Mouse (Mus musculus) embryonic facial prominence, embryonic 14.5 days (tissue): ENCODE results near the gene Dagla. TPM values are rescaled to one million over a fixed set of nuclear protein-coding genes. Genes with fewer than 3 reads are reported as not detected.

Experiments
- ATAC-seq: fragments of 200-750 bp; cut with Nextera tagmentation; 2 replicates; pipeline ENCODE4 v1.8.0; 2017; ENCODE audit warnings: low read depth, moderate number of reproducible peaks, moderate TSS enrichment
- DNase-seq: peaks from one replicate; pipeline ENCODE4 v3.0.0-alpha.2; 2015; ENCODE audit warnings: low spot score
- H3K27ac ChIP-seq: fragments of 300-500 bp; sonication (generic); replicated peaks from 2 replicates; pipeline ENCODE4 v1.5.1; 2014; ENCODE audit warnings: low read depth, mild to moderate bottlenecking, low read length, moderate library complexity
- H3K27me3 ChIP-seq: fragments of 300-500 bp; sonication (generic); replicated peaks from 2 replicates; pipeline ENCODE4 v1.6.1; 2014; ENCODE audit warnings: low read length; ENCODE audit not compliant: control insufficient read depth, insufficient read depth
- H3K36me3 ChIP-seq: fragments of 300-500 bp; sonication (generic); 2 replicates; pipeline ENCODE4 v1.6.1; 2014; ENCODE audit warnings: low read length, mixed read lengths; ENCODE audit not compliant: control insufficient read depth, insufficient read depth
- H3K4me1 ChIP-seq: fragments of 300-500 bp; sonication (generic); 2 replicates; pipeline ENCODE4 v1.6.1; 2014; ENCODE audit warnings: antibody characterized with exemption, low read length; ENCODE audit not compliant: control insufficient read depth, insufficient read depth
- H3K4me2 ChIP-seq: fragments of 300-500 bp; sonication (generic); 2 replicates; pipeline ENCODE4 v1.6.1; 2014; ENCODE audit warnings: low read depth, mild to moderate bottlenecking, low read length, moderate library complexity, mixed read lengths
- H3K4me3 ChIP-seq: fragments of 300-500 bp; sonication (generic); 2 replicates; pipeline ENCODE4 v1.5.1; 2014; ENCODE audit warnings: low read depth, mild to moderate bottlenecking, low read length
- H3K9ac ChIP-seq: fragments of 300-500 bp; sonication (generic); 2 replicates; pipeline ENCODE4 v1.6.1; 2014; ENCODE audit warnings: low read depth, mild to moderate bottlenecking, low read length, moderate library complexity, mixed read lengths
- H3K9me3 ChIP-seq: fragments of 300-500 bp; sonication (generic); 2 replicates; pipeline ENCODE4 v1.6.1; 2016; ENCODE audit warnings: low read length; ENCODE audit not compliant: control insufficient read depth
- WGBS: fragments of 180-500 bp; shearing (Covaris S2); extraction: QIAGEN DNeasy Blood & Tissue Kit; methylation state at CpG from one replicate; pipeline ENCODE4 v1.1.7; 2014; 5-methylcytosine and 5-hydroxymethylcytosine counted together
- polyA plus RNA-seq: library from polyadenylated mRNA; unstranded; fragments of >200 nt; fragmentation: Nextera tagmentation; extraction: Ambion mirVana; gene quantifications from 2 replicates; pipeline ENCODE4 v1.2.1, GENCODE M21; 2014

The Dagla gene
- polyA plus RNA-seq, 1 experiment from 2014 or later, result 2.8 TPM

DNA sequence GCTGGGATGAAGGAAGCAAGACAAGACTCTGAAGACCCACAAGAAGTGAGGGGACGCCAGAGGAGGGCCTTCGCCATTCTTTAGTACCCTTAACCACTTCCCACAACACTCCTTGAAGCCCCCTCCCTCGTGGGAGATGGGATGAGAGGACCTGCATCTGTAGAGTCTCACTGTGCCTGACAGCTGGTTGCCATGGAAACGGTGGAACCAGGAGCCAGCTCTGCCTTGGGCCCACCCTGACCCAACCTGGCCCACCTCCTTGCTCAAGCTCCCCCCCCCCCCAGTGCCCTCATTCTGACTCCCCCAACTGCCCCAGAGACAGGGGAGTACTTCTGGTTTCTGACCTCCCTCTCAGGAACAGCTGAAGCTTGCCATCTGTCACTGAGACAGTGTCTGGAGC is 83.1 kb downstream of the Dagla start:
- no peak for DNase-seq
- Histone ChIP-seq H3K27ac (no peak overlapping the region), H3K9me3 (no peaks in the 10 kb centered on the region), H3K4me3 (no peak overlapping the region), H3K4me2 (no peak overlapping the region), H3K9ac (no peak overlapping the region), H3K4me1 (0 out of 2 replicates have a peak, but pooled peaks cover 7% of the 10 kb centered on the region), H3K36me3 (no peaks in the 10 kb centered on the region), H3K27me3 (no peaks in the 10 kb centered on the region)
- ATAC-seq, result no peak
- 52% methylated on average over 4 of the region's 4 CpGs for WGBS

DNA sequence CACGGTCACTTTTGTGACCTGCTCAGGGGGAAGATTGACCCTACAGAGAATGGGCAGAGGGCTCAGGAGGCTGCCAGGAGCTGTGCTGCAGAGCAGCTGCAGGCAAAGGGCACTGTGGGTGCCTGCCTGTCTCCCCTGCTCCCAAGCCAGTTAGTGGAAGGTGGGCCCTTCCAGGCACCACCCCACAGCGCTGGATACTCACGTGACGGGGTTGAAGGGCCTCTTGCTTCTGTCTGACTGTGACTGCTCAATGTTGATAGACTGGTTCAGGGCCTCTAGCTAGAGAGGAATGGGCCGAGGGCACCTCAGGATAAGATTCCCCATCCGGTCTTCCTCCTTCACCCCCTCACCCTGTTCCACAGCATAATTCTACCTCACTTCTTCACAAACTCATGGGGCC is 85.1 kb downstream of the Dagla start:
- Histone ChIP-seq H3K27me3 (no peaks in the 10 kb centered on the region), H3K4me2 (no peak overlapping the region), H3K4me1 (no peaks in the 10 kb centered on the region), H3K9me3 (no peaks in the 10 kb centered on the region), H3K27ac (no peak overlapping the region), H3K36me3 (no peaks in the 10 kb centered on the region), H3K4me3 (no peak overlapping the region), H3K9ac (no peak overlapping the region)
- ATAC-seq (no peak), DNase-seq (no peak)
- WGBS, result 69% methylated on average over 4 of the region's 6 CpGs

DNA sequence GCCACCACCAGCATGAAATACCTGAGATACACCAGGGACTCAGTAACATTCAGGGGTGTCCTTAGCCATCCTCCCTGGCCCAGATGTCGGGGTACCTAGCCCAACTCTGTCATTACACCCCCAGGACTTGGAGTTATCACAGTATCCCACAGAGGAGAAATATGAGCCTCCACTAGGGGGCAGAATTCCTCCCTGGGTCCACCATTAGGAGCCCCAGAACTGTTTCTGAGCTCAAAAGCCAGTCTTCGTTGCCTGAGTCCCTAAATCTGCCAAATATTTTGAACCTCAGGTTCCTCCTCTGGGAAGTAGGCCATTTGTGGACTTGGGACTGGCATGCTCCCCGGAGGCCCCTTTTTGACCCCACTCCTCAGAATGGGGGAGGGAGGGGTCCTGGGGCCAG is 85.6 kb downstream of the Dagla start:
- no peak overlapping the region for H3K27ac ChIP-seq
- WGBS, result 40% methylated on average over 3 of the region's 3 CpGs
- no peaks in the 10 kb centered on the region for H3K36me3 ChIP-seq
- peak; percentile 56 for DNase-seq
- no peaks in the 10 kb centered on the region for H3K9me3 ChIP-seq
- no peaks in the 10 kb centered on the region for H3K4me1 ChIP-seq
- H3K9ac ChIP-seq, result no peak overlapping the region
- H3K4me2 ChIP-seq, result no peak overlapping the region
- no peak overlapping the region for H3K4me3 ChIP-seq
- H3K27me3 ChIP-seq, result no peaks in the 10 kb centered on the region
- ATAC-seq, result no peak

DNA sequence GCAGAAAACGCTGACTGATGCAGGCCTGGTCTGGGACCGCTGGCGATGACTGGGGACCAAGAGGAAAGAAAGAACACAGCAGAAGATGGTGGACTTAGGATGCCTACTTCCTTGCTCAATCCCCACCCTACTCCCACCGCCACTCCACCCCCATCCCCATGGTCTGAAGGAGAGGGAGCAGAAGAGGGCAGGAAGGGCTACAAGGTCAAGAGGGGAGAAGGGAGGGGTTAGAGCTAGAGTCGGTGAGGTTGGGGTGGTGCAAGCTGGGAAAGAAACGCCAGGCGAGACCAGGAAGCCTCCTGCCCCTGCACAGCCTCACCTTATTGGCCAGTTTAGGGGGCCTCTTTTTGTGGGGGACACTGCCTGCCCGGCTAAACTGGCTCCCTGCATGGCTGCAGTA is 88.6 kb downstream of the Dagla start:
- H3K4me2 ChIP-seq, result no peak overlapping the region
- H3K9me3 ChIP-seq, result no peaks in the 10 kb centered on the region
- H3K9ac ChIP-seq, result no peak overlapping the region
- H3K4me1 ChIP-seq, result no peaks in the 10 kb centered on the region
- ATAC-seq (no peak), DNase-seq (no peak)
- peaks cover 12% of the 10 kb centered on the region for H3K36me3 ChIP-seq
- no peak overlapping the region for H3K27ac ChIP-seq
- WGBS, result 69% methylated on average over 8 of the region's 8 CpGs
- H3K27me3 ChIP-seq, result no peaks in the 10 kb centered on the region
- H3K4me3 ChIP-seq, result no peak overlapping the region

DNA sequence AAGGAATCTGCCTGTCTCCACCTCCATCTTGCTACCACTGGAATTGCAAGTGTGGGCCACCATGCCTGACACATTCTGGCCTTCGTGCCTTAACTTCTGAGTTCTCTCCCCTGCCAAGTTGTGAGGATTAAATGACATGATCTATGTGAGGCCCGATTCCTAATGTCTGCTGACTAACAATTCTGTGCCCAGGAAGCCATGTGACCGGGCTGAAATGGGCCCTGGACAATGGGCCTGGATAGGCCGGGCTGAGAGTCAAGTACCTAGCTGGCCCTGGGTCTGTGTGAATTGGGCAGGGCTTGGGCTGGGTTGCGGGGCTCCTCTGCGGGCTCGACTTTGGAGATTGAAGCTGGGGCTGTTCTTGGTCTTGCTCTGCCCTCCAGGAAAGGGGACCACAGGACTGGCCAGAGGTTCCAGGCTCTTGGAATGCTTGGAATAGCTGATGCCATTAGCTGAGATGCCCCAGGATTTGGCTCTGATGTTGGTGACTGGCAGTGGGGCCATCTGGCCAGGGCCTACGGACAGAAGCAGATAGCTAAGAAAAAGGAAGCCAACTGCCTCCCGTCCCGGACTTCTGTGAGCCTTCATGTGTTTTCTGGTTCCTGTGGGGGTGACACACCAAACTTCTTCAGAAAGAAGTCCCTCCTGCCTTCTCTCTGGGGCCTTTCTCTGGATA is 90.7 kb downstream of the Dagla start:
- no peak overlapping the region for H3K4me2 ChIP-seq
- H3K4me3 ChIP-seq, result no peak overlapping the region
- WGBS, result 88% methylated on average over 10 of the region's 10 CpGs
- no peaks in the 10 kb centered on the region for H3K9me3 ChIP-seq
- no peak overlapping the region for H3K9ac ChIP-seq
- H3K4me1 ChIP-seq, result no peaks in the 10 kb centered on the region
- no peak overlapping the region for H3K27ac ChIP-seq
- H3K36me3 ChIP-seq, result peaks cover 28% of the 10 kb centered on the region
- ATAC-seq (no peak), DNase-seq (no peak)
- H3K27me3 ChIP-seq, result no peaks in the 10 kb centered on the region

DNA sequence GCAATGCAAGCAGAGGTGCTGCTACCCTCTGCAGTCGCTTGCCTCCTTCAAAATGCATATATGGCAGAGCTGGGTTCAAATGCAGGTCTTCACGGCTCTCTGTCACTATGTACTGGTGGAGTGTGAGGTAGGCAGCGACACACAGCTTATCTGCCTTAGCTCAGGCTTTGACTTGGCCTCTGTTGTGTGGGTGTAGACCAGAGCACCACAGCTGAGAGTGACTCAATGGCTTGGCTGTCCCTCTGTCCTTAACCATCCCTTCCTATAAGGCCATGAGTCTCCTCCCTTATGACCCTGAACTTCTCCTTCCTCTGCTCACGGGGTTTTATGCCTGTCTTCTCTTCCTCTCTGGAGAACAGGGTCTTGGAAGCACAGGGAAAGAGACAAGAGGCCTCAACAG is 93.8 kb downstream of the Dagla start:
- H3K9ac ChIP-seq, result no peak overlapping the region
- H3K4me3 ChIP-seq, result no peak overlapping the region
- peaks cover 53% of the 10 kb centered on the region for H3K36me3 ChIP-seq
- DNase-seq (no peak), ATAC-seq (no peak)
- no peak overlapping the region for H3K4me2 ChIP-seq
- no peaks in the 10 kb centered on the region for H3K4me1 ChIP-seq
- WGBS, result 88% methylated on average over 4 of the region's 4 CpGs
- H3K27ac ChIP-seq, result no peak overlapping the region
- H3K27me3 ChIP-seq, result no peaks in the 10 kb centered on the region
- H3K9me3 ChIP-seq, result no peaks in the 10 kb centered on the region

DNA sequence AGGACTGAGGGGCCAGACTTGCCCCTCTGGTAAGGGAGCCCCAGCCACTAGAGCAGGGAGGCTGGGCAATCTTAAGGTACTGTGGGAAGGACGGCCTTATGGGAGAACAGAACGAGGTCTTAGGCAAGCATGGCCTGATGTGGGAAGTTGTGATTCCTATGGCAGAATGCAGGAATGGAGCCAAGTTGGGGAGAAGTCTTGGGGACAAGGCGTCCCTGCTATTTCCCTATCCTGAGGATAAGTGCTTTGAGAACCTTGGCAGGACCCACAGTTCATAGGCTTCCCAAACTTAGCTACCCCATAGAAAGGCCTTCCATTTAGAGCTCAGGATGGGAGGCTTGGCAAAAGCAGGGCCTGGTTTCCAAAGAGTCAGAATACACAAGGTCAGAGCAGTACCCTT is 95.8 kb downstream of the Dagla start:
- 76% methylated on average over 3 of the region's 3 CpGs for WGBS
- no peak for ATAC-seq
- Histone ChIP-seq H3K9me3 (no peaks in the 10 kb centered on the region), H3K27ac (no peak overlapping the region), H3K27me3 (no peaks in the 10 kb centered on the region), H3K4me3 (no peak overlapping the region), H3K9ac (no peak overlapping the region), H3K4me2 (no peak overlapping the region), H3K4me1 (no peaks in the 10 kb centered on the region), H3K36me3 (peaks cover 55% of the 10 kb centered on the region)
- no peak for DNase-seq

DNA sequence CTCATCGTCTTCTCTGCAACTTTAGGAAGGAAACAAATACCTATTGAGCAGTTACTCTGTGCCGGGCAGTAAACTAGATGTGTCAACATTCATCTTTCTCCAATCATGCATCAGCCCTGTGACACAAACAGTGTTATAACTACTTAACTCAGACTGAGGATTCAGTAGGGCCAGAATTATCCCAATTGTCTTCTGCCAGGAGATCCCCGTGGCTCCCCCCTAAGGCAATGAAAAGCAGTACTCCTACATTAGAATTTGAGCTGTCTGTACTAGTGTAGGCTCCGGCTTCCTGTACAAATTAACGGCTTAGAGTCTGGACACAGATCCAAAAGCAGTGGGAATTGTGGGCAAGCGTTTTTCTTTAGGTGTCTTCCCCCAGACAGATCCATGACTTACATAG is 99.6 kb downstream of the Dagla start:
- H3K27ac ChIP-seq, result 0 out of 2 replicates have a peak overlapping the region, but pooled peaks have one; percentile 22
- ATAC-seq (no peak), DNase-seq (no peak)
- H3K36me3 ChIP-seq, result peaks cover 51% of the 10 kb centered on the region
- 0 out of 2 replicates have a peak overlapping the region, but pooled peaks have one; percentile 89 for H3K9ac ChIP-seq
- no peaks in the 10 kb centered on the region for H3K4me1 ChIP-seq
- peak overlapping the region; percentile 78 for H3K4me3 ChIP-seq
- H3K4me2 ChIP-seq, result peak overlapping the region; percentile 80
- no peaks in the 10 kb centered on the region for H3K9me3 ChIP-seq
- H3K27me3 ChIP-seq, result no peaks in the 10 kb centered on the region
- 54% methylated on average over 6 of the region's 6 CpGs for WGBS

DNA sequence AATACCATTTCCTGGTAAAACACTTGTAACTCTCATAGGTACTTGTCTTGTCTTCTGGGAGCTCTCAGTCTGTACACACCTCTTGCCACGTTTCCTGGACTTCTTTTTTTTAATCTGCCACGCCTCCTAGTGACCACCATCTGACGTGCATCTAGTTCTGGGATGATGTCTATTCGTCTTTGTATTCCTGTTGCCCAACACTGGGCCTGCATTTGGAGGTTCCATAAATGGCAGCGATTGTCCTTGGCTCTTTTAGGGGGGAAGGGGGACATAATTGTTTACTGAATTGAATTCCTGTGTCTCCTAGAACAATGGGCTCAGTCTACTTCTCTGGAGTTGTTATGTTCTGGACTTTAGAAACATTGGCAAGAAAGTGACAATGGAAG is 100.1 kb downstream of the Dagla start:
- H3K36me3 ChIP-seq, result peaks cover 51% of the 10 kb centered on the region
- ATAC-seq (0 out of 2 replicates have a peak, but pooled peaks have one; percentile 42), DNase-seq (peak; percentile 67)
- H3K4me3 ChIP-seq, result peak overlapping the region; percentile 78
- no peaks in the 10 kb centered on the region for H3K27me3 ChIP-seq
- 2% methylated on average over 5 of the region's 5 CpGs for WGBS
- H3K4me1 ChIP-seq, result no peaks in the 10 kb centered on the region
- H3K9me3 ChIP-seq, result no peaks in the 10 kb centered on the region
- H3K4me2 ChIP-seq, result peak overlapping the region; percentile 80
- H3K27ac ChIP-seq, result peak overlapping the region; percentile 84
- H3K9ac ChIP-seq, result peak overlapping the region; percentile 89
